Comparison of ENCODE assay signal across 4 mouse cellular contexts in the genomic region with DNA sequence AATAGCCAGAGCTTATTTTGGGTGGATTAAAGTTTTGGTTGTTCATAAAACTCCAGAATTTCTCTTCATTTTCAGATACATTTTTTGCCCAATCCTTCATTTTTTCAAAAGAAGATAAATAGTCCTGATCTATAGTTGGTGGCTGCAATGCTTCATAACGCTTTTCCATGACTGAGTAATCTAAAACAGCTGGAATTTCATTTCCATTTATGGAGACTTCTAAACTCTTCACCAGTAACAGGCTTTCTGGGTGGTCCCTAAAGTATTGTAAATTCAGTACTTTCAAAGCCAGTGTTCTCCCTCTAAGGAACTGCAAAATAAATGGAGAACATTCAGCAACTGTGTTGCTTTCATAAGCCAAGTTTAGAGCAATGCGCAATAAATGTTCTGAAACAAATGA. TPM values are rescaled to one million over a fixed set of nuclear protein-coding genes. Genes with fewer than 3 reads are reported as not detected.
"Had no signal": no experiment of that assay in that cellular context is flagged by ENCODE, and none has a peak within 500 bp of the region (broad histone marks: within the 10 kb centered on the region; RNA-seq: fewer than 3 reads in every experiment).

No protein-coding gene starts in this region.

RNA-seq across cellular contexts. Expression of a gene that starts 34.8 kb away (rescaled TPM):
- polyA plus RNA-seq: midbrain, embryonic 10.5 days; midbrain, embryonic 15.5 days; midbrain, embryonic 16.5 days; neural tube, embryonic 11.5 days had no signal
